Mouse (Mus musculus) liver, embryonic 16.5 days (tissue): ENCODE results near the gene Gm45208. TPM values are rescaled to one million over a fixed set of nuclear protein-coding genes. Genes with fewer than 3 reads are reported as not detected.

Experiments used
- ATAC-seq: fragments of 200-750 bp; cut with Nextera tagmentation; 2 replicates; pipeline ENCODE4 v1.8.0; 2017; ENCODE audit warnings: low read depth, mild to moderate bottlenecking, moderate number of reproducible peaks, moderate library complexity
- H3K27ac ChIP-seq: fragments of 300-500 bp; sonication (generic); 2 replicates; pipeline ENCODE4 v1.5.1; 2014; ENCODE audit warnings: mild to moderate bottlenecking, low read length
- H3K27me3 ChIP-seq: fragments of 300-500 bp; sonication (generic); 2 replicates; pipeline ENCODE4 v1.6.1; 2014; ENCODE audit warnings: low read depth, low read length, mixed read lengths; ENCODE audit not compliant: control insufficient read depth, insufficient read depth
- H3K36me3 ChIP-seq: fragments of 300-500 bp; sonication (generic); 2 replicates; pipeline ENCODE4 v1.6.1; 2014; ENCODE audit warnings: mild to moderate bottlenecking; ENCODE audit not compliant: control insufficient read depth, insufficient read depth
- H3K4me1 ChIP-seq: fragments of 300-500 bp; sonication (generic); 2 replicates; pipeline ENCODE4 v1.6.1; 2014; ENCODE audit warnings: low read depth, low read length, mixed read lengths; ENCODE audit not compliant: control insufficient read depth
- H3K4me2 ChIP-seq: fragments of 300-500 bp; sonication (generic); 2 replicates; pipeline ENCODE4 v1.6.1; 2014; ENCODE audit warnings: low read depth, low read length, mixed read lengths
- H3K4me3 ChIP-seq: fragments of 300-500 bp; sonication (generic); 2 replicates; pipeline ENCODE4 v1.5.1; 2014; ENCODE audit warnings: low read depth, mild to moderate bottlenecking, low read length
- H3K9ac ChIP-seq: fragments of 300-500 bp; sonication (generic); 2 replicates; pipeline ENCODE4 v1.6.1; 2014; ENCODE audit warnings: low read depth, low read length
- H3K9me3 ChIP-seq: fragments of 300-500 bp; sonication (generic); replicated peaks from 2 replicates; pipeline ENCODE4 v1.6.1; 2016; ENCODE audit warnings: low read length; ENCODE audit not compliant: control insufficient read depth
- WGBS: fragments of 180-500 bp; shearing (Covaris S2); extraction: QIAGEN DNeasy Blood & Tissue Kit; methylation state at CpG from one replicate; pipeline ENCODE4 v1.1.7; 2014; ENCODE audit not compliant: insufficient replicate concordance; 5-methylcytosine and 5-hydroxymethylcytosine counted together
- polyA plus RNA-seq: library from polyadenylated mRNA; unstranded; fragments of >200 nt; fragmentation: Nextera tagmentation; extraction: Ambion mirVana; gene quantifications from 2 replicates; pipeline ENCODE4 v1.2.1, GENCODE M21; 2015

Gm45208 gene
- polyA plus RNA-seq, 1 experiment from 2014 or later, result 0.27 TPM

DNA sequence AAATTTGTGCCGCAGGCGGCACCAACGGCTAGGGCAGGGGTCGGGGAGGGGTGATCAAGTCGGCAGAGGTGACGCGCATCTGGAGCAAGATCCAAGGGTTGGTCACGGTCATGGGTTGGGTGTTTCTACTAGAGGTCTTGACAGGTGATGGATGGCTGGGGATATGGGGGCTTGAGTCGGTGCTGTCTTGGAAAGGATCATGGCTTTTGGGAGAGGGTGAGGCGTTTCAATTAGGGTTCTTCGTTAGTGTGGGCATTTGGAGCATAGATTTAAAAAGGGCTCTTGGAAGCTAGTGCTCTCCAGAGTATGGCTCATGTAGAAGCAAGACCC lies 202 bp downstream of the Gm45208 start:
- peak overlapping the region; percentile 89 for H3K27ac ChIP-seq
- peak overlapping the region; percentile 72 for H3K9ac ChIP-seq
- whole genome bisulfite sequencing, result 18% methylated on average over 11 of the region's 11 CpGs
- peak overlapping the region; percentile 64 for H3K4me2 ChIP-seq
- peaks cover 6% of the 10 kb centered on the region; the same call in 1 of the 2 replicates for H3K36me3 ChIP-seq
- no peak; the same call in 1 of the 2 replicates for ATAC-seq
- H3K4me1 ChIP-seq, result peaks cover 4% of the 10 kb centered on the region; the same call in 1 of the 2 replicates
- H3K4me3 ChIP-seq, result peak overlapping the region; percentile 71
- no peaks in the 10 kb centered on the region for H3K9me3 ChIP-seq
- no peaks in the 10 kb centered on the region for H3K27me3 ChIP-seq

DNA sequence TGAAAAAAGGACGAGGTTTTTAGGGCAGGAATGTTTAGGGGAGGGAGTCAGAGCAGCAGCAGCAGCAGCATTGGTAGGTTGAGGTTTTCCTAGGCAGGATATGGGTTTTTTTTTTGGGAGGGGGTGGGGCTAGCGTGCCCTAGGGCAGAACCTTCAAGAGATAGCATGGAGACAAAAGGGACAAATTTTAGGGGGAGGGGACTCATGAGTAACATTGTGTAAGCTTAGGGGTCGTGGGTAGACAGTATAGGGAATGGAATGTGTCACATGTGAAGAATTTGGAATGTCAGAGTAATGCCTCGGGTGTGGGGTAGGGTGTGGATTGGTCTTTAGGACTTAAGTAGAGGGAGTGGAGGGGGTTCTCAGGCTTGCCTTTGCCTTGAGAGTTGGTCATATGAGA lies 646 bp downstream of the Gm45208 start:
- H3K36me3 ChIP-seq, result peaks cover 6% of the 10 kb centered on the region; the same call in 1 of the 2 replicates
- H3K4me1 ChIP-seq, result peaks cover 4% of the 10 kb centered on the region; the same call in 1 of the 2 replicates
- peak overlapping the region; percentile 72 for H3K9ac ChIP-seq
- peak overlapping the region; percentile 71 for H3K4me3 ChIP-seq
- peak overlapping the region; percentile 64 for H3K4me2 ChIP-seq
- 13% methylated on average over 4 of the region's 4 CpGs for WGBS
- H3K9me3 ChIP-seq, result no peaks in the 10 kb centered on the region
- H3K27me3 ChIP-seq, result no peaks in the 10 kb centered on the region
- H3K27ac ChIP-seq, result peak overlapping the region; percentile 89
- no peak for ATAC-seq

GRCm38 (mm10) chrX:7724135-7724534 lies 2.1 kb downstream of the Gm45208 start:
- Histone ChIP-seq H3K27ac (no peak overlapping the region), H3K4me2 (no peak overlapping the region), H3K9me3 (no peaks in the 10 kb centered on the region), H3K27me3 (no peaks in the 10 kb centered on the region), H3K36me3 (peaks cover 6% of the 10 kb centered on the region; the same call in 1 of the 2 replicates), H3K4me3 (no peak overlapping the region), H3K4me1 (peaks cover 4% of the 10 kb centered on the region; the same call in 1 of the 2 replicates), H3K9ac (no peak overlapping the region)
- 73% methylated on average over 7 of the region's 7 CpGs for WGBS
- ATAC-seq, result no peak

DNA sequence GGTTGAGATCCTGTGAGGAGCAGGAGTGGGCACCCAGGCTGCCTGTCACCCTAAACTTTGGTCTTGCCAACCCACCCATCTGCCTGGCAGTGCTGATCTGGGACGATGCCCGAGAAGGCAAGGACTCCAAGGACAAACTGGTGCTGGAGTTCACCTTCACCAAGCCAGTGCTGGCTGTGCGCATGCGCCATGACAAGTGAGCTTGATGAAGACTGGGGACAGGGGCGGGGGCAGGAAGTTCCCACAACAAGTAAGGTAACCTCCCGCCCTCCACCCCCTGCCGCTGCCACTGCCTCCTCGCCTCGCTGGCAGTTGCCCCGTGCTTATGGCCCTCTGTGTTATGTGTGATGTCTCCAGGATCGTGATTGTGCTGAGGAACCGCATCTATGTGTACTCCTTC lies 3.8 kb downstream of the Gm45208 start:
- no peak for ATAC-seq
- no peak overlapping the region for H3K4me3 ChIP-seq
- no peaks in the 10 kb centered on the region for H3K9me3 ChIP-seq
- peaks cover 6% of the 10 kb centered on the region; the same call in 1 of the 2 replicates for H3K36me3 ChIP-seq
- no peak overlapping the region for H3K27ac ChIP-seq
- H3K4me1 ChIP-seq, result peaks cover 4% of the 10 kb centered on the region; the same call in 1 of the 2 replicates
- H3K4me2 ChIP-seq, result no peak overlapping the region
- no peak overlapping the region for H3K9ac ChIP-seq
- no peaks in the 10 kb centered on the region for H3K27me3 ChIP-seq
- WGBS, result 73% methylated on average over 12 of the region's 12 CpGs

DNA sequence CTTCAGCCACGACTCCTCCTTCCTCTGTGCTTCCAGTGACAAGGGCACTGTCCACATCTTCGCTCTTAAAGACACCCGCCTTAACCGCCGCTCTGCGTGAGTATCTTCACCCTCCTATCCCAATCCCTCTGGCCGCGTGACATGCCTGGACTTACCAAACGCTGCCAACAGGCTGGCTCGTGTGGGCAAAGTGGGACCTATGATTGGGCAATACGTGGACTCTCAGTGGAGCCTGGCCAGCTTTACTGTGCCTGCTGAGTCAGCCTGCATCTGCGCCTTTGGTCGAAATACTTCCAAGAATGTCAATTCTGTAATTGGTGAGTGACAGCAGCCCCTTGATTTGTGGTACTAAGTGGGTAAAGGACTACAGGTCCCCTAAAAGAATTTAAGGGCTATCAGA lies 5.1 kb downstream of the Gm45208 start:
- H3K9ac ChIP-seq, result no peak overlapping the region
- ATAC-seq, result no peak
- no peaks in the 10 kb centered on the region for H3K9me3 ChIP-seq
- no peak overlapping the region for H3K27ac ChIP-seq
- no peak overlapping the region for H3K4me3 ChIP-seq
- 80% methylated on average over 13 of the region's 13 CpGs for WGBS
- H3K36me3 ChIP-seq, result peaks cover 6% of the 10 kb centered on the region; the same call in 1 of the 2 replicates
- no peaks in the 10 kb centered on the region for H3K27me3 ChIP-seq
- H3K4me2 ChIP-seq, result no peak overlapping the region
- peaks cover 4% of the 10 kb centered on the region; the same call in 1 of the 2 replicates for H3K4me1 ChIP-seq

- Histone ChIP-seq H3K27ac (no peak within 1 kb of the TSS), H3K9me3 (no peaks in the 10 kb centered on the region), H3K27me3 (no peaks in the 10 kb centered on the region), H3K9ac (peak within 1 kb of the TSS; percentile 41), H3K4me2 (peak within 1 kb of the TSS; percentile 65), H3K4me3 (peak within 1 kb of the TSS; percentile 52), H3K36me3 (peaks cover 6% of the 10 kb centered on the region; the same call in 1 of the 2 replicates), H3K4me1 (no peaks in the 10 kb centered on the region; the same call in 1 of the 2 replicates)
- peak; percentile 93 for ATAC-seq
- WGBS, result 17% methylated on average over 42 of the region's 42 CpGs
These were observed 6.3 kb downstream of the Gm45208 start, which contains the start of gene Praf2 for GRCm38 (mm10) chrX:7728215-7728921. Praf2 (plus strand) TSS chrX:7728439.

- ATAC-seq, result no peak
- H3K9ac ChIP-seq, result no peak overlapping the region
- 37% methylated on average over 4 of the region's 4 CpGs for WGBS
- H3K36me3 ChIP-seq, result peaks cover 5% of the 10 kb centered on the region; the same call in 1 of the 2 replicates
- H3K9me3 ChIP-seq, result no peaks in the 10 kb centered on the region
- H3K4me3 ChIP-seq, result peak overlapping the region; percentile 52
- H3K4me2 ChIP-seq, result peak overlapping the region; percentile 65
- no peaks in the 10 kb centered on the region; the same call in 1 of the 2 replicates for H3K4me1 ChIP-seq
- no peak overlapping the region for H3K27ac ChIP-seq
- no peaks in the 10 kb centered on the region for H3K27me3 ChIP-seq
These were observed 6.8 kb downstream of the Gm45208 start for GRCm38 (mm10) chrX:7728922-7729265.

DNA sequence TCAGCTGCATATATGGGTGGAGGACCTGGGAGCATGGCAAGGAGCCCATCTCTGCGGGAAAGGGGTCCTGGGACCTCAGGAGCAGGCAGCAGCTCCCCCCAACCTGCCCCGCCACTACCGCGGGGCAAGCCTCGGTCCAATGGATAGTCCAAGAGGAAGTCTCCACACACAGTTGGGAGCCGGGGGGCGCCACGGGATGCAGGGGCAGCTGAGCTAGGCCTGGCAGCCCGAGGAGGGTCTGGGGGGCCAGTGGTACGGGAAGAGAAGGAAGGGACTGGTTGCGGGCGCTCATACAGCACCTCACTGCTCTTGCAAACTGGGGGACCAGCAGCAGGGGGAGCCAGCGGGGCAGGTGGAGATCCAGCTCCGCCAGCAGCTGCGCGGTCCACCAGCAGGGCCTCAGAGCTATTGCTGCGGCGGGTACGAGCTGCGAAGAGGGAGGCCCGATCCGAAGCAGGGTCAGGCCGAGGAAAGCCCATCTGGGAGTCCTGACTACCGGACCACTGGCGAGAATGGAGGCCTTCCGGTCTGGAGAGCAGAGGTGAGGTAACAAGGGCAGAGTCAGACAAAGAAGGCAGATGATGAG lies 11.6 kb downstream of the Gm45208 start:
- Histone ChIP-seq H3K4me2 (peak overlapping the region; percentile 32; the same call in 1 of the 2 replicates), H3K9ac (peak overlapping the region; percentile 39; the same call in 1 of the 2 replicates)

More for the DNA sequence above, 11.6 kb downstream of the Gm45208 start:
- Histone ChIP-seq H3K27ac (no peak overlapping the region), H3K9me3 (no peaks in the 10 kb centered on the region), H3K4me1 (no peaks in the 10 kb centered on the region; the same call in 1 of the 2 replicates), H3K27me3 (no peaks in the 10 kb centered on the region), H3K4me3 (no peak overlapping the region), H3K36me3 (no peaks in the 10 kb centered on the region)
- WGBS, result 29% methylated on average over 26 of the region's 26 CpGs
- ATAC-seq, result peak; percentile 48; the same call in 1 of the 2 replicates
